Mouse (Mus musculus): ENCODE results near the gene Prickle2. TPM values are rescaled to one million over a fixed set of nuclear protein-coding genes. Genes with fewer than 3 reads are reported as not detected.

Gene Prickle2
- polyA plus RNA-seq, 1 experiment from 2014 or later = 7.4 TPM

- no peak overlapping the region for H3K9ac ChIP-seq
- H3K9me3 ChIP-seq = no peaks in the 10 kb centered on the region
- no peak for ATAC-seq (ENCODE audit: borderline replicate concordance, extremely low read depth, low FRiP score, low TSS enrichment)
- no peaks in the 10 kb centered on the region for H3K4me1 ChIP-seq
- H3K27me3 ChIP-seq = no peaks in the 10 kb centered on the region
- WGBS = 75% methylated on average over 4 of the region's 4 CpGs
- H3K4me2 ChIP-seq = no peak overlapping the region
- no peak overlapping the region for H3K27ac ChIP-seq
- H3K36me3 ChIP-seq = no peaks in the 10 kb centered on the region
- no peak overlapping the region for H3K4me3 ChIP-seq
These were observed 310.4 kb downstream of the Prickle2 start for GRCm38 (mm10) chr6:92395556-92395955.

DNA sequence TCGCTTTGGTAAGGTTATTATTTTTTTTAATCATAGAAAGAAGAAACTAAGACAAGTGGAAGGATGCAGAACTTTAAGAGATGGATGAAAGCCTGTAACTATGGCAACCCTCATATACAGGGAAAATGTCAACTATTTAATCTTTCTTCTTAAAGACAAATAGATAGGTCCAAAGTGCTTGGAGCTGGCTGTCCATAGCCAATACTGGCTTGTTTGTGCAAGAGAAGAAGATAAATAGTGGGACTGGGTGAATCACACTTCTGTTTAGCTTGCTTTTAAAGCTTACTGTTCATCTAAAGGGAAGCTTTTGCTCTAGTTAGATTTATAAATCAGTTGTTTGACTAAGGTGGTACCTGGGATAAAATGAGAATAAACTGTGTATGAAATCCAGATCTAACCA is 310.8 kb downstream of the Prickle2 start:
- WGBS = 73% methylated on average over 1 of the region's 1 CpGs
- no peak overlapping the region for H3K9ac ChIP-seq
- no peak overlapping the region for H3K4me3 ChIP-seq
- no peaks in the 10 kb centered on the region for H3K9me3 ChIP-seq
- H3K36me3 ChIP-seq = no peaks in the 10 kb centered on the region
- ATAC-seq (ENCODE audit: borderline replicate concordance, extremely low read depth, low FRiP score, low TSS enrichment) = no peak
- no peaks in the 10 kb centered on the region for H3K27me3 ChIP-seq
- no peak overlapping the region for H3K27ac ChIP-seq
- H3K4me2 ChIP-seq = no peak overlapping the region
- no peaks in the 10 kb centered on the region for H3K4me1 ChIP-seq

- no peak for ATAC-seq (ENCODE audit: borderline replicate concordance, extremely low read depth, low FRiP score, low TSS enrichment)
- Histone ChIP-seq H3K27ac (no peak overlapping the region), H3K9me3 (no peaks in the 10 kb centered on the region), H3K4me2 (no peak overlapping the region), H3K4me3 (no peak overlapping the region), H3K27me3 (no peaks in the 10 kb centered on the region), H3K9ac (no peak overlapping the region), H3K4me1 (no peaks in the 10 kb centered on the region), H3K36me3 (no peaks in the 10 kb centered on the region; the same call in 1 of the 2 replicates)
- 70% methylated on average over 5 of the region's 5 CpGs for WGBS
These were observed 311.3 kb downstream of the Prickle2 start for GRCm38 (mm10) chr6:92394628-92395027.

DNA sequence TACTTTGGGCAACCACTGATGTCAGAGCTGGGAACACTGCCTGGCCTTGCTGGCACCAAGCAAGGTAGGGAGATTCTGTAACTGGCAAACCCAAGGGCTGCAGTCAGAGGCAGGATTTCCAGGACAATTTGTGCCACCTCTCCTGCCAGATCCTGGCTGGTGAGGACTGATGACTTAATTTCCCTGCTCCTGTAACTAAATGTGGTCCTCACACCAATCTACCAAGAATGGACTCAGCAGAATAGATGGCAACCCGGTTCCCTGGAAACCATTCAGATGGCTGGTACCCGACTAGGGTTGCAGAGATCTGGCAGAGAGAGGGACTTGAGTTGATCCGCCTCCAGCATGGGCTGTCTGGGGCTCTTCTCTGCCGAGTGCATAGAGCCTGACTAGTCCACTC is 315.6 kb downstream of the Prickle2 start:
- Histone ChIP-seq H3K27me3 (no peaks in the 10 kb centered on the region), H3K9ac (no peak overlapping the region), H3K4me3 (no peak overlapping the region), H3K4me1 (peaks cover 5% of the 10 kb centered on the region; the same call in 1 of the 2 replicates), H3K4me2 (no peak overlapping the region), H3K27ac (no peak overlapping the region), H3K36me3 (no peaks in the 10 kb centered on the region; the same call in 1 of the 2 replicates), H3K9me3 (no peaks in the 10 kb centered on the region)
- whole genome bisulfite sequencing = 70% methylated on average over 4 of the region's 4 CpGs
- no peak for ATAC-seq (ENCODE audit: borderline replicate concordance, extremely low read depth, low FRiP score, low TSS enrichment)

DNA sequence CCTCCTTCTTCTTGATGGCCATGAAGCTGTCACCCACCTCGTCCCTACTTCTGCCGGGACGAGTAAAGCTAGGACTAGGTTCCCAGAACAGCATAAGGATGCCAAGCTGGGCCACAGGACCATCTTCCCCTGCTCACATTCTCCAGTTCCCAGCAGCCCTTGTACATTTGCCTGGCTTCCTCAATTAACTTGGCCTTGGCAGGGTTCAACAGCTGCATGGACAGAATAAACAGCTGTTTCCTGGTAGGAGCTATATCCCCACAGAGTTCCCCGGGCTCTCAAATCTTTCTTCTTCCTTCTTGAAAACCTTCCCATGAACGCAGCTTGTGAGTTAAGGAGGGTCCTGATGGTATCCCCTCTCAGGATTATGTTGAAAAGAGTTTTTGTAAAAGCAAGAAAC is 317.3 kb downstream of the Prickle2 start:
- Histone ChIP-seq H3K36me3 (no peaks in the 10 kb centered on the region; the same call in 1 of the 2 replicates), H3K9me3 (no peaks in the 10 kb centered on the region), H3K27me3 (no peaks in the 10 kb centered on the region), H3K4me3 (no peak overlapping the region), H3K9ac (no peak overlapping the region), H3K27ac (no peak overlapping the region), H3K4me1 (peaks cover 5% of the 10 kb centered on the region; the same call in 1 of the 2 replicates), H3K4me2 (no peak overlapping the region)
- WGBS = 58% methylated on average over 5 of the region's 5 CpGs
- ATAC-seq (ENCODE audit: borderline replicate concordance, extremely low read depth, low FRiP score, low TSS enrichment) = no peak

- H3K9me3 ChIP-seq = no peaks in the 10 kb centered on the region
- H3K27me3 ChIP-seq = no peaks in the 10 kb centered on the region
- H3K27ac ChIP-seq = no peak overlapping the region
- H3K4me1 ChIP-seq = no peaks in the 10 kb centered on the region
- ATAC-seq (ENCODE audit: borderline replicate concordance, extremely low read depth, low FRiP score, low TSS enrichment) = no peak
- WGBS = 64% methylated on average over 14 of the region's 14 CpGs
- H3K36me3 ChIP-seq = no peaks in the 10 kb centered on the region
- H3K9ac ChIP-seq = no peak overlapping the region
- H3K4me3 ChIP-seq = no peak overlapping the region
- no peak overlapping the region for H3K4me2 ChIP-seq
These were observed 322.7 kb downstream of the Prickle2 start for GRCm38 (mm10) chr6:92383196-92383782.

GRCm38 (mm10) chr6:92381085-92381484 is 324.9 kb downstream of the Prickle2 start:
- WGBS = 83% methylated on average over 10 of the region's 10 CpGs
- no peak overlapping the region for H3K4me2 ChIP-seq

GRCm38 (mm10) chr6:92374826-92375225 is 331.1 kb downstream of the Prickle2 start:
- Histone ChIP-seq H3K4me3 (no peak overlapping the region), H3K4me1 (no peaks in the 10 kb centered on the region; the same call in 1 of the 2 replicates), H3K9ac (no peak overlapping the region), H3K27ac (no peak overlapping the region), H3K36me3 (no peaks in the 10 kb centered on the region), H3K27me3 (no peaks in the 10 kb centered on the region), H3K4me2 (no peak overlapping the region), H3K9me3 (no peaks in the 10 kb centered on the region)
- no peak for ATAC-seq (ENCODE audit: borderline replicate concordance, extremely low read depth, low FRiP score, low TSS enrichment)
- 76% methylated on average over 6 of the region's 6 CpGs for WGBS

More at GRCm38 (mm10) chr6:92381085-92381484, 324.9 kb downstream of the Prickle2 start:
- Histone ChIP-seq H3K4me1 (no peaks in the 10 kb centered on the region), H3K27ac (no peak overlapping the region), H3K27me3 (no peaks in the 10 kb centered on the region), H3K9ac (no peak overlapping the region), H3K4me3 (no peak overlapping the region), H3K36me3 (no peaks in the 10 kb centered on the region), H3K9me3 (no peaks in the 10 kb centered on the region)
- ATAC-seq (ENCODE audit: borderline replicate concordance, extremely low read depth, low FRiP score, low TSS enrichment) = no peak

DNA sequence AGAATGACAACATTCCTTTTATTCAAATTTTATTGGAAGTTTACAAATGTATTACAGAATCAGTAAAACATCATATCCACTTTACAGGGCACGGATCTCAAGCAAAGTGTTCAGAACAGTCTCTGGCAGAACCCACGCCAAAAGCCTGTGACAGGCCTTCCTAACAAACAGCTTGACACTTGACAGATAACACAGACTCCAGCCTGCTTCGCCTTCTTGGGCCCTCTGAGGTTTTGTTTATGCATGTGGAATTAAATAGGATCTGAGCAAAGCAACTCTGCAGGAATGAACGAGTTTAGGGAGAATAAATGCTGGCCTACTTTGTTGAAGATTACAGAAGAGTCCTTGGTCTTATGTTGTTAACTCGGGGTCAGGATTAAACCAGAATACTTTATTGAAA is 335.1 kb downstream of the Prickle2 start:
- no peak overlapping the region for H3K4me2 ChIP-seq
- H3K4me3 ChIP-seq = no peak overlapping the region
- WGBS = 29% methylated on average over 5 of the region's 5 CpGs

DNA sequence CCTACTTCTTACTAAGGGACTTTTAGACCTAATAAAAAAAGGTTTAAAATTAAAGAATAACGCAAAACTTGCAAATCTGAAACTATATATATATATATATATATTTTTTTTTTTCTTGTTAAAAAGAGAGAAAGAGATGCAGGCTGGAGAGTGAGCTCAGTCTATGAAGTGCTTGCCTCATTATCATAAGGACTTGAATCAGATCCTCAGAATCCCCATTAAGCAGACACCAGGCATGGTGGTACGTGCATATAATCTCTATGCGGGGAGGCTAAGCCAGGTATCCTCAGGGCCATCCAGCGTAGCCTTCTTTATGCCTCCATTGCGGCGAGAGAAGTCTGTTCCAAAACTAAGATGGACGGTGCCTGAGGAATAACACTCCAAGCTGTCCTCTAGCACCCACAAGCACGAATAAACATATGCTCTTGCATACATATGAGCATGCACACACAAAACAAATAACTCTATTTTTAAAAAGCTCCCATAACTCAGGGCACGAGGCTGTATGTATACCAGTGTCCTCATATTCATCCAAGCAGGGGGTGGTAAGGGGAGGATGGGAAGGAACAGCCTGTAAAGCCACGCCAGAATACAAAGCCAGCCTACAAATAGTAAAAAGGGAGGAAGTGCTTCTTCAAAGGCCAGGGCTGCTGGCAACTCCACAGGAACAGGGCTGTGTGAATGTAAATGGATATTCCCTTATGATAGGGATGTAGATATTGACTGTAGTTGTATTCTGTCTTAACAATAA is 358.5 kb downstream of the Prickle2 start:
- H3K4me3 ChIP-seq = no peak overlapping the region
- ATAC-seq (ENCODE audit: borderline replicate concordance, extremely low read depth, low FRiP score, low TSS enrichment) = no peak
- no peaks in the 10 kb centered on the region for H3K36me3 ChIP-seq
- no peaks in the 10 kb centered on the region for H3K9me3 ChIP-seq
- WGBS = 73% methylated on average over 10 of the region's 10 CpGs
- no peaks in the 10 kb centered on the region for H3K27me3 ChIP-seq
- H3K9ac ChIP-seq = no peak overlapping the region
- no peak overlapping the region for H3K4me2 ChIP-seq
- no peak overlapping the region for H3K27ac ChIP-seq
- no peaks in the 10 kb centered on the region for H3K4me1 ChIP-seq

More for the DNA sequence above, 335.1 kb downstream of the Prickle2 start:
- no peaks in the 10 kb centered on the region; the same call in 1 of the 2 replicates for H3K4me1 ChIP-seq
- H3K27ac ChIP-seq = no peak overlapping the region
- no peaks in the 10 kb centered on the region for H3K36me3 ChIP-seq
- no peak overlapping the region for H3K9ac ChIP-seq
- no peak for ATAC-seq (ENCODE audit: borderline replicate concordance, extremely low read depth, low FRiP score, low TSS enrichment)
- no peaks in the 10 kb centered on the region for H3K9me3 ChIP-seq
- no peaks in the 10 kb centered on the region for H3K27me3 ChIP-seq

DNA sequence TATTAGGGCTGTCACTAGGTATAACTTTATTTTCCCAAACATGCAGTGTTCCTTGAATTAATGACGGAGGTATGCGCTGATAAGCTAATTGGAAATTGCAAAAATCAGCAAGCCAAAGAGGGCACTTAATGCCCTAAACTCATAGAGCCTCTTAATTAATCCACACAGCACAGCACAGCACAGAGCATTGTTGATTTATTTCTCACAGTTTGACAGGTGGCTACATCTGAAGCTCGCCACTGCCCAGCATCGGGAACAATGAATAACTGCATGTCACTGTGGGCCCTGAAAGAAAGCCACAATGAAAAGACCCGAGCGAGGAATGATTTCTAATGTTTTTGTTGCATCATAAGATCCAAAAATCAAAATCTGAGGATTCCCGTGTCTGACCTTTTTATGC is 359.2 kb downstream of the Prickle2 start:
- H3K4me2 ChIP-seq = no peak overlapping the region
- no peak for ATAC-seq (ENCODE audit: borderline replicate concordance, extremely low read depth, low FRiP score, low TSS enrichment)
- H3K9ac ChIP-seq = no peak overlapping the region
- no peaks in the 10 kb centered on the region for H3K27me3 ChIP-seq
- no peaks in the 10 kb centered on the region for H3K4me1 ChIP-seq
- H3K27ac ChIP-seq = no peak overlapping the region
- no peaks in the 10 kb centered on the region for H3K9me3 ChIP-seq
- 64% methylated on average over 7 of the region's 7 CpGs for WGBS
- H3K4me3 ChIP-seq = no peak overlapping the region
- H3K36me3 ChIP-seq = no peaks in the 10 kb centered on the region

GRCm38 (mm10) chr6:92345151-92345550 is 360.8 kb downstream of the Prickle2 start:
- no peaks in the 10 kb centered on the region for H3K9me3 ChIP-seq
- no peak overlapping the region for H3K4me2 ChIP-seq
- ATAC-seq (ENCODE audit: borderline replicate concordance, extremely low read depth, low FRiP score, low TSS enrichment) = no peak
- no peak overlapping the region for H3K27ac ChIP-seq
- H3K27me3 ChIP-seq = no peaks in the 10 kb centered on the region
- no peak overlapping the region for H3K4me3 ChIP-seq
- no peak overlapping the region for H3K9ac ChIP-seq
- WGBS = 42% methylated on average over 2 of the region's 2 CpGs
- H3K36me3 ChIP-seq = no peaks in the 10 kb centered on the region
- H3K4me1 ChIP-seq = no peaks in the 10 kb centered on the region
